Mouse (Mus musculus) gonadal fat pad, adult 2 months (tissue): ENCODE measurements around the gene Ercc6l2. TPM values are rescaled to one million over a fixed set of nuclear protein-coding genes. Genes with fewer than 3 reads are reported as not detected.

Experiments
- DNase-seq: peaks from one replicate; pipeline ENCODE4 v3.0.0-alpha.2; 2012; ENCODE audit warnings: low read depth
- polyA plus RNA-seq: library from polyadenylated mRNA; depleted of rRNA; stranded (reverse); fragments of >200 nt; gene quantifications from 2 replicates; pipeline ENCODE4 v1.2.3, GENCODE M21; 2012; rRNA removed

The Ercc6l2 gene
- polyA plus RNA-seq, 1 experiment, result 7.5 TPM

GRCm38 (mm10) chr13:63929917-63930515 is 115.0 kb downstream of the Ercc6l2 start:
- DNase-seq, result no peak

GRCm38 (mm10) chr13:63930525-63930924 is 115.5 kb downstream of the Ercc6l2 start:
- DNase-seq, result no peak

- no peak for DNase-seq
Observed at GRCm38 (mm10) chr13:63936369-63936768, 121.3 kb downstream of the Ercc6l2 start.

- no peak for DNase-seq
Observed at GRCm38 (mm10) chr13:63940257-63940656, 125.2 kb downstream of the Ercc6l2 start.

- DNase-seq, result no peak
Observed at GRCm38 (mm10) chr13:63941170-63941569, 126.1 kb downstream of the Ercc6l2 start.

GRCm38 (mm10) chr13:63943605-63944004 is 128.6 kb downstream of the Ercc6l2 start:
- DNase-seq, result no peak

- DNase-seq, result no peak
Observed at GRCm38 (mm10) chr13:63944344-63945021, 129.4 kb downstream of the Ercc6l2 start.

Other genes starting within 250 kb of the Ercc6l2 start
- gene Ptch1, start 241.6 kb upstream of the Ercc6l2 start, polyA plus RNA-seq, result 24.5 and 28.0 TPM in 2 replicates